Mouse (Mus musculus): ENCODE results near the gene Ski.

The Ski gene

DNA sequence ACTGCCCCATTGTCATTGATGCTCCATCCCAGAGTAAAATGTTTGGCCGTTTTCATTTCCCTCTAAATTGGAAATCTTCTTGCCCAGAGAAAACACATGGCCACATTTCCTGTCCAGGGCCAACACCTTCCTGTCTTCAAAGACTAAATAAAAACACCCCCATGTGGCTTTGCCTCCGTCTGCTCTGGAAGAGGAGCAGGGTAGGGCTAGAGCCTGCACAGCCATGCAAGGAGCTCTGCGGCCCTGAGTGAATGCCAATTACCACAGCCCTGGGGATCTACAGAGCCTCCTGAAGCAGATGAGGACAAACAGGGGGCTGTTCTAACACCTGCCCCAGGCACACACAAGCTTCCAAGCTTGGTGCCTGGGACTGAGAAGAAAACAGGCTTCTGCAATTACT, 46.2 kb downstream of the Ski start:
- DNase-seq (ENCODE audit: low spot score) = no peak

DNA sequence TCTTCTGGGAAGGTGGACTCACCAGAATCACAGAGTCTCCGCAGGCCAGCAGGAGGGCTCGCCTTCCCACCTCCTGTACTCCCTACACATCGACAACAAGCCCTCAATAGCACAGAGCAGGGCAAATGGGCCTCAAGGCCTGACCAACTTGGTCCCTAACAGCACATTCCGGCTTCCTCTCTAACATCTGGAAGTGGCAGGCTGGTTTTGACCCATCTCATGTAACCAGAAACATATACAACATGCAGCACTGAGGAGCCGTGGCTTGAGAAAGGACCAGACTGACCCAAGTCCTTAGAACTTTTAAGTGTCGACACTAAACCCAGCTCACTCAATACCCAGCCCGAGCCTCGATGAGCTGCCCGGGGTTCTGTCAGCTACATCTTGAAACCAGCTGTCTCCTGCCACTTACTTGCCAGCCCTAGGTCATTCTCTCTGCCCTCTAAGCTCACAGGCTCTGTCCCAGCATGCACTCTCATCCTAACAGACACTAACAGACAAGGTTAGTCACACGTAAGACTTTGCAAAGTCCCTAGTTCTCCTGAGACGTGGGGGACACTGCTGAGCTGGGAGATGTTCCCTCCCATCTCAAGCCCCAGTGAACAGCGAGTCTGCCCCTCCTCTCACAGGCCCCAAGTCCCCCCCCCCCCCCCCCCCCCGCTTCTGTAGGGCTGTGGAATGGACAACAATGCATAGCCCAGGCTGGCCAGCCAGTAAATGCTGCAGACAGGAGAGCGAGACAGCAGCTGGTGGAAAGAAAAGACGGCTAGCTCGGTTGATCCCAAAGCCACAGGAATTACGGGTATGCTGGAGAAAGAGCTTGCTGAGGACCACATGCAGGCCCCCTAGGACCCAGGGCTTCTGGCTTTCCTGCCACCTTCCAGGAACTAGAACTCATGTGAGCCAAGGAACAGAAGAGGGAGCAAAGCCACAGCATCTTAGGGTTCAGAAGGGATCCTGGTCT, 48.3 kb downstream of the Ski start:
- no peak for DNase-seq (ENCODE audit: low spot score)

- DNase-seq (ENCODE audit: low spot score) = no peak
Observed at GRCm38 (mm10) chr4:155172909-155173821, 49.2 kb downstream of the Ski start.

GRCm38 (mm10) chr4:155171961-155172533, 50.3 kb downstream of the Ski start:
- DNase-seq (ENCODE audit: low spot score) = no peak

DNA sequence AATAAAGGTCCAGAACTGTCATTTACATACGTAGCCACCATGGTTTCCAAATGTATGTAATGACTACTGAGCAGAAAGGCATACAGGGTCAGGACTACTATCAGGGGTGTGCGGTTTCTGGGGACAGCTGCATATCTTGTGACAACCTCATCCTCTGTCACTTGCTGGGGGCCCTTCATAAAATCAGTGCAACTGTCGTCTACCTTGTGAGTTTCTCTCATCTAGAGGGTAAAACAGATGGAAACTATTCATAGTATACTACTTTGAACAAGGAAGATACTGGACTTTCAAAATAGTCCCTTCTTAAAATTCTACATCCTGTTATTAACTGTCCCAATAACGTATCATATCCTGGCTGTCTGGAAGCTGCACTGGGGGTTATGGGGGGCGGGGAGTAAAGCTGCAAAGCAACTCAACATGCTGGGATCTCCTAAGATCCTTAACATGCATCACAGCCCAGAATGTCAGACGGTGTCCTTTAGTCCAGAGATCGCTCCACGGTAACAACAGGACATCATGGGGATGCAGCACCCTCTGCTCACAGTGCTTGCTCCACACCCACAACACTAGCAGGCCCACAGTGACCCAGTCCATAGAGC, 51.7 kb downstream of the Ski start:
- no peak for DNase-seq (ENCODE audit: low spot score)

DNA sequence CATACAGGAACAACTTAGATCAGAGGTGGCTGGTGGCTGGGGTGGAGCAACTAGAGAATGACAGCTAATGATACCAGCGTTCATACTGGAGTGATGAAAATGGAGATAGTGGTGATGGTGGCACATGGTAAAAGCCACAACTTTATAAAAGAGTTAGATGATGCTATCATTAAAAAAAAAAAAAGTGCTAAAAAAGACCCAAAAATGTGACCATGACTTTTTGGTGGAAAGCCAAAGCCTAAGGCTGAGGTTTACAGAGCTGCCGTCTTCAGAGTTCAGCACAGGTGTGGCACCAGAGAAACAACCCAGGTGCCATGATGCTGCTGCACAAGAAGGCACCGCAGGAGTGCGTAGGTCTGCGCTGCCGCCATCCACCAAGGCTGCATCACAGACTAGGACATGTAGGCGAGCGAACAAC, 53.5 kb downstream of the Ski start:
- DNase-seq (ENCODE audit: low spot score) = no peak

GRCm38 (mm10) chr4:155165861-155166260, 56.5 kb downstream of the Ski start:
- no peak for DNase-seq (ENCODE audit: low spot score)

- DNase-seq (ENCODE audit: low spot score) = no peak
Observed at GRCm38 (mm10) chr4:155164550-155164949, 57.8 kb downstream of the Ski start.

- DNase-seq (ENCODE audit: low spot score) = no peak
Observed at GRCm38 (mm10) chr4:155163685-155164084, 58.7 kb downstream of the Ski start.

DNA sequence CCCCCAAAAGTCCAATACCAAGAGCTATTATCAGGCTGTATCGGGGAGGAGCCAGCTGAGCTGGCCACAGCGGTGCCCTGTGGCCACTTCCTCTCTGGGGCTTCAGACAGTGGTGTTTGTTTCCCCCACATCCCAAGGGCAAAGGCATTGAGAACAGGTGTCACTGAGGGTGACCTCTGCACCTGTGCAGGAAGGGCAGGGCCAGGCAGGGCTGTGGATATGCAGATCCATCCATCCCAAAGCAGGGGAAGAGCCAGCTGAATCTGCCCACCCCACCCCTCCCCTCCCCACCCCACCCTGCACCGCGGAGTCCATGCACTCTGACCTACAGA, 59.1 kb downstream of the Ski start:
- no peak for DNase-seq (ENCODE audit: low spot score)

- DNase-seq (ENCODE audit: low spot score) = peak; percentile 34
Observed at GRCm38 (mm10) chr4:155162433-155163319, 59.7 kb downstream of the Ski start.

DNA sequence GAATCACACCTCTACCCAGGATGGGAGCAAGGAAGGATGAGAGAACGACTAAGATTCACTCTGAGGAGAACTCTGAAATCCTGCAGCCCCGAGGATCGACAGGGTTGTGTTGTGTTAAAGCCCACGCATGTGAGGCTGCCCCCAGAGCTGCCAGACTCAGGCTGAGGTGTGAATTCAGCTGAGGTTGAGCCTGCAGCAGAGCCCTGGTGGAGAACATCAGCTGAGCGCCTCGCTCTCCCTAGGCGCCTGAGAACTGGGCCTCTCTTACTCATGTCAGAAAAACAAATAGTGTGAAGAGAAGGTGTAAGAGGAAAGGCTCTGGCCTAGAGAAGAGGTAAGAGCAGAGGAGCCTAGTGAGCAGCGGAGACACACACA, 63.9 kb downstream of the Ski start:
- DNase-seq (ENCODE audit: low spot score) = no peak

GRCm38 (mm10) chr4:155157871-155158542, 64.4 kb downstream of the Ski start:
- no peak for DNase-seq (ENCODE audit: low spot score)

GRCm38 (mm10) chr4:155156734-155157133, 65.7 kb downstream of the Ski start:
- DNase-seq (ENCODE audit: low spot score) = no peak

GRCm38 (mm10) chr4:155154986-155155385, 67.4 kb downstream of the Ski start:
- no peak for DNase-seq (ENCODE audit: low spot score)

DNA sequence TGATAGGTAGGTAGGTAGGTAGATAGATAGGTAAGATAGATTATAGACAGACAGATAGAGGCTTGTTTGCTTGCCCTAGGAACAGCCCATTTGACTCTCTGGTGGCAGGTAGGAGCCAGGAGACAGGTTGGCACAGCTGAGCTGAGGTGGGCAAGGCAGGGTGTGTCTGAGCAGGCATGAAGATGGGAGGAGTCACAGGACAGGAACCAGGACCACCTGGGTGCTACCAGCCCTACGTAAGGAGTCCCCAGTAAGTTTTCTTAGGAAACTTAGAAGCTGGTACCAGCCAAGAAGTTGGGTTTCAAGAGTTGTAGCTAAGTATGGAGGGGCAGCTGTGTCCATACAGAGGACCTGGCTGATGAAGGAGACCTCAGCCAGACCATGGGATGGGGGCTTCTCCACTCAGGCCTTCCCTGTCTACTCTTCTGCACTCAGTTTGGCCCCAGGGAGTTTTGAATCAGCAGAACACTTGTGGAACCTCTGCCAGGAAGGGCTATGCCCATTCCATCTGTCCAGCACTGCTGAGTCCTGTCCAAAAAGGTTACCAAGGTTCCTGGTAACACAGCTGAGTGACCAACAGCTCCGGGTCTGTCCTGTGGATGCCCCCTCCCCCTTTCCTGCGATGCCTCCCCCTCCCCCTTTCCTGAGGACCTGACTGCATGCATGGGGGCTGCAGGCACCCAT, 68.9 kb downstream of the Ski start:
- DNase-seq (ENCODE audit: low spot score) = no peak

GRCm38 (mm10) chr4:155152476-155152875, 69.9 kb downstream of the Ski start:
- no peak for DNase-seq (ENCODE audit: low spot score)

DNA sequence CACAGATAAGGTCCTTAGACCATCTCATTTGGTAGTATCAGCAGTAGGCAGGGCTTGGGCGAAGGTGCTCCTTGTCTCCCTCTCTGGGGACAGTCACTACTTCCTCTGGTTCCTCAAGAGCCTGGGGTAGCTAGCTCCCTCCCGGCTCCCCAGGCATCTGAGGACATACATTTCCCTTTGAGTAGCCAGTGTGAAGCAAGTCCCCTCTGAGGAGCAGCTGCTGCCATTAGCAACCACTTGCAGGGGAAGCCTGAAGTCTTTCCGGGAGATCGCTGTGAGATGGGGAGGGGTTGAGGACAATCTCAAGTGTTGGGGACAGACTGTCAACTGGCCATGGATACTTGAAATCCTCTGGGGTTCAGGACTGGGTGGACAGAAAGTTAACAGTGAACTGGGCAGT, 70.5 kb downstream of the Ski start:
- no peak for DNase-seq (ENCODE audit: low spot score)

- DNase-seq (ENCODE audit: low spot score) = no peak
Observed at GRCm38 (mm10) chr4:155151221-155151788, 71.1 kb downstream of the Ski start.
